Mouse (Mus musculus) heart, embryonic 15.5 days (tissue): ENCODE measurements around the gene Gm8020. TPM values are rescaled to one million over a fixed set of nuclear protein-coding genes. Genes with fewer than 3 reads are reported as not detected.
"Not testable (repeated sequence)": the region's sequence is repeated elsewhere in the genome, so short reads cannot be mapped to it uniquely, and the experiment has no call there.

Source experiments
- ATAC-seq: fragments of 200-750 bp; cut with Nextera tagmentation; replicated peaks from 2 replicates; pipeline ENCODE4 v1.8.0; 2017; ENCODE audit warnings: low read depth, moderate TSS enrichment; ENCODE audit not compliant: insufficient number of reproducible peaks, insufficient read depth, low FRiP score
- H3K27ac ChIP-seq: fragments of 300-500 bp; sonication (generic); 2 replicates; pipeline ENCODE4 v1.5.1; 2015; ENCODE audit warnings: mild to moderate bottlenecking, inconsistent platforms
- H3K27me3 ChIP-seq: fragments of 300-500 bp; sonication (generic); 2 replicates; pipeline ENCODE4 v1.6.1; 2015; ENCODE audit warnings: inconsistent platforms
- H3K36me3 ChIP-seq: fragments of 300-500 bp; sonication (generic); 2 replicates; pipeline ENCODE4 v1.6.1; 2015; ENCODE audit warnings: mild to moderate bottlenecking, inconsistent platforms
- H3K4me1 ChIP-seq: fragments of 300-500 bp; sonication (generic); replicated peaks from 2 replicates; pipeline ENCODE4 v1.6.1; 2015; ENCODE audit warnings: inconsistent platforms
- H3K4me2 ChIP-seq: fragments of 300-500 bp; sonication (generic); 2 replicates; pipeline ENCODE4 v1.6.1; 2015; ENCODE audit warnings: inconsistent platforms, mild to moderate bottlenecking, moderate library complexity
- H3K4me3 ChIP-seq: fragments of 300-500 bp; sonication (generic); 2 replicates; pipeline ENCODE4 v1.5.1; 2015; ENCODE audit warnings: mild to moderate bottlenecking, inconsistent platforms
- H3K9ac ChIP-seq: fragments of 300-500 bp; sonication (generic); 2 replicates; pipeline ENCODE4 v1.6.1; 2015; ENCODE audit warnings: mild to moderate bottlenecking, inconsistent platforms
- H3K9me3 ChIP-seq: fragments of 300-500 bp; sonication (generic); replicated peaks from 2 replicates; pipeline ENCODE4 v1.6.1; 2016; ENCODE audit warnings: inconsistent platforms
- WGBS: fragments of 180-500 bp; shearing (Covaris S2); methylation state at CpG from one replicate; pipeline ENCODE4 v1.1.7; 2015; ENCODE audit warnings: mixed read lengths; 5-methylcytosine and 5-hydroxymethylcytosine counted together
- polyA plus RNA-seq: library from polyadenylated mRNA; unstranded; fragments of >200 nt; fragmentation: Nextera tagmentation; extraction: Ambion mirVana; gene quantifications from 2 replicates; pipeline ENCODE4 v1.2.1, GENCODE M21; 2015

The Gm8020 gene
- polyA plus RNA-seq, result not detected in 2 replicates

DNA sequence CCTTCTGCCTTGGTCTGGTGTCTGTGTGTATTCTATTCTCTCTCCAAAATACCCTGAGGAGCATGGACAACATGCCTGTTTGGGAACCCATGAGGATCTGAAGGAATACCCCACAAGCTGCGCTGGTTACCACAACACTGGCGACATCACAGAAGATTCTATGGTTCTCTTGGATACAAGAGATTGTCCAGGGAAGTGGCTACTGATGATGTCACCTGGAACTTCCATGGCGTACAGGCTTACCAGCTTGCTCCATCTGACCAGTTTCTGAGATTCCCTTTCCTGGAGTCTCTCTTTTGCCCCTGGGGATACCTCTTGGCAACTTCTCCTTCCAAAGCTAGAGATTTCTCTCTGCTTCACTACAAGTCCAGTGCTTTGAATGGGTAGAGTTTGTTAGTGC lies at the start of gene Gm8020:
TSS of gene Gm8020 (minus strand) at position 101 of the 400 bp plus-strand sequence.
- ATAC-seq, result not testable (repeated sequence)

DNA sequence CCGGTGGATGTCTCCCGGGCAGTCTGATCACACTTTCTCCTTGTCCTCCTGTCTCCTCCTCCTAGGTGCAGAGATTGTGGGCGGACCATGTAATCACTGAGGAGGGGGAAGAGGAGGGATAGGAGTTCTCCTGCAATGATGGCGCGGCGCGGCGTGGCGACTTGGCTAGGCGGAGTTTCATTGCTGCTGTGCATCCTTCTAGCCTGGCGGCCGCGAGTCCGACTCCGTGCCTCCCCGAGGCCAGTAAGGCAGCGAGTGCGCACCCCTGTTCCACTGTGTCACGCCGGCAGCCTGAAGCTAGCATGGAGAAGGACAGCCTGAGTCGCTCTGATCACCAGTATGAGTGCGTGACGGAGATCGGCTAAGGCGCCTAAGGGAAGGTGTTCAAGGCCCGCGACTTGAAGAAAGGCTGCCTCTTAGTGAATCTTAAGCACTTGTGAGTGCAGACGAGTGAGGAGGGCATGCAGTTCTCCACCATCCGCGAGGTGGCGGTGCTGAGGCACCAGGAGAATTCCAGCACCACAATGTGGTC lies 41.1 kb upstream of the Gm8020 start:
- H3K4me1 ChIP-seq, ATAC-seq, H3K27me3 ChIP-seq, H3K36me3 ChIP-seq, H3K9ac ChIP-seq, H3K27ac ChIP-seq, H3K4me3 ChIP-seq, H3K9me3 ChIP-seq, H3K4me2 ChIP-seq: not testable (repeated sequence)
- WGBS, result 4% methylated on average over 28 of the region's 31 CpGs

More for the DNA sequence above, at the start of gene Gm8020:
- WGBS, result 88% methylated on average over 2 of the region's 3 CpGs
- not testable (repeated sequence) for H3K9ac ChIP-seq, H3K27me3 ChIP-seq, H3K4me3 ChIP-seq, H3K4me1 ChIP-seq, H3K4me2 ChIP-seq, H3K36me3 ChIP-seq, H3K9me3 ChIP-seq, H3K27ac ChIP-seq

DNA sequence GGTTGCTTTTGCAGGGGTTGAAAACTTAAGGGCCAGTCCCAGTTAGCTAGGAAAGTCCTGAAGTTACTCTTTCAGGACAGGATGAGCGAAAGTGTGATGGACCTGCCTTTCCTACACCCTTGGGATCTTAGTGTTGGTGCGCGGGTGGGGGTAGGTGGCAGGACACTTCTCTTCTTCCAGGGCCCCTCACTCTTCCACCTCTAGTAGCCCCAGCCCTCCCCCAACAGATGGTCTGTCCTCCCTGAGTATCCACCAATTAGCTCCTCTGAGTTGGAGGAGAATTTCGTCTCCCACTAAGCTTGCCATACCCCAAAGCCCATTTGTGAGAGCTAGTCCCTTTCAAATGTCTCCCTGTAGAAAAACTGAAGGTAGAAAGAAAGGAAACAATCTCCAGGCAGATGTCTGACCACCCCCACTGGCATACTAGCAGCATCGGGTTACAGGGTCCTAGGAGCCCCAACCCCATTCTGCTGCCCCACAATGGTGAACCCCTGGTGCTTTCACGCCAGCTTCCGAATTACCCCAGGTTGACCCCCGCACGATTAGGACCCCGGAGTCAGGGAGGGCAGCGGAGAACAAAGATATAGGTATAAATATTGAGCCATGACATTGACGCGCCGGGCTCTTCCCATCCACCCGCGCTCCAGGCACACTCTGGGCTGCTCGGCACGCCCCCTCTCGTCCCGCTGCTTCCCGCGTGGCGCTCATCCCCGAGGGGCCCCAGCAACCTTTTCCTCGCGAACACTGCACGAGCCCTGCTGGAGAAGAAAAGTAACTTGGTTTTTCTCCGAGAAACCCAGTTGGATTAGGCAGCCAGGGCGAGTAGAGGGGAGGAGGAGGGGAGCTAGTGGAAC lies 40.4 kb upstream of the Gm8020 start:
- not testable (repeated sequence) for H3K27ac ChIP-seq, H3K27me3 ChIP-seq, H3K36me3 ChIP-seq, ATAC-seq, H3K4me2 ChIP-seq, H3K4me1 ChIP-seq, H3K9ac ChIP-seq, H3K4me3 ChIP-seq, H3K9me3 ChIP-seq
- WGBS, result 14% methylated on average over 21 of the region's 29 CpGs

DNA sequence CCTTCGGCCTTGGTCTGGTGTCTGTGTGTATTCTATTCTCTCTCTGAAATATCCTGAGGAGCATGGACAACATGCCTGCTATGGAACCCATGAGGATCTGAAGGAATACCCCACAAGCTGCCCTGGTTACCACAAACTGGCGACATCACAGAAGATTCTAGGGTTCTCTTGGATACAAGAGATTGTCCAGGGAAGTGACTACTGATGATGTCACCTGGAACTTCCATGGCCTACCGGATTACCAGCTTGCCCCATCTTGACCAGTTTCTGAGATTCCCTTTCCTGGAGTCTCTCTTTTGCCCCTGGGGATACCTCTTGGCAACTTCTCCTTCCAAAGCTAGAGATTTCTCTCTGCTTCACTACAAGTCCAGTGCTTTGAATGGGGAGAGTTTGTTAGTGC lies 22.0 kb upstream of the Gm8020 start, which contains the start of gene Gm8024:
TSS of gene Gm8024 (minus strand) at position 101 of the 400 bp plus-strand sequence.
- H3K4me3 ChIP-seq, H3K4me2 ChIP-seq, H3K36me3 ChIP-seq, H3K4me1 ChIP-seq, H3K9ac ChIP-seq, H3K27ac ChIP-seq, H3K27me3 ChIP-seq, ATAC-seq, H3K9me3 ChIP-seq: not testable (repeated sequence)
- 88% methylated on average over 1 of the region's 3 CpGs for WGBS

DNA sequence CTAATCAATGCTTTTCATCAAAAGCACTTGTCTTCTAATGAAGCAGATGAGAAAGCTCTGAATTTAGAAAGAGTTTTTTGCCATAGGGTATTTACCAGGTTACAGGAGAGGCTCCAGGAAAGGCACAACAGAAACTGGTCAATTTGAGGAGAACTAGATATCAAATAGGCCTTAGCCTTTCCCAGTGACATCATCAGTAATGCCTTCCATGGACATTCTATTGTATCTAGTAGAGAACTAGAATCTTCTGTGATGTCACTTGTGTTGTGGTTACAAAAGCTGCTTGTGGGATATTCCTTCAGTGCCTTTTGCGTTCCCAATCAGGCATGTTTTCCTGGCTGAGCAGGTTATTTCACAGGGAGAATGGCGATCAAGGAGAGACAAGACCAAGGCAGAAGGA lies 38.6 kb downstream of the Gm8020 start, which contains the start of gene Gm8011:
TSS of gene Gm8011 (plus strand) at position 301 of the 400 bp plus-strand sequence.
- not testable (repeated sequence) for H3K4me2 ChIP-seq

More for the DNA sequence above, 38.6 kb downstream of the Gm8020 start, which contains the start of gene Gm8011:
- H3K27me3 ChIP-seq, H3K27ac ChIP-seq, ATAC-seq, H3K4me1 ChIP-seq, H3K9ac ChIP-seq, H3K36me3 ChIP-seq, H3K4me3 ChIP-seq, H3K9me3 ChIP-seq: not testable (repeated sequence)
- 42% methylated on average over 2 of the region's 2 CpGs for WGBS

Other genes with a start within 250 kb of the Gm8020 start
- gene Gm17026, start 242.3 kb downstream of the Gm8020 start, polyA plus RNA-seq, result not detected in 2 replicates
- not detected in 2 replicates for gene Gm9611, start 205.0 kb downstream of the Gm8020 start, polyA plus RNA-seq
- gene Gm7995, start 192.1 kb downstream of the Gm8020 start, polyA plus RNA-seq, result not detected in 2 replicates
- gene Gm8005, start 62.7 kb downstream of the Gm8020 start, polyA plus RNA-seq, result not detected in 2 replicates
- gene Gm8011, start 38.5 kb downstream of the Gm8020 start, polyA plus RNA-seq, result not detected in 2 replicates
- gene Gm8024, start 21.9 kb upstream of the Gm8020 start, polyA plus RNA-seq, result not detected in 2 replicates
- gene Gm17124, start 97.5 kb upstream of the Gm8020 start, polyA plus RNA-seq, result not detected in 2 replicates
- not detected in 2 replicates for gene Gm3633, start 139.6 kb upstream of the Gm8020 start, polyA plus RNA-seq
- gene Gm10378, start 153.6 kb upstream of the Gm8020 start, polyA plus RNA-seq, result not detected in 2 replicates